Mouse (Mus musculus): Measurements from ENCODE around the gene Gm49339. TPM values are rescaled to one million over a fixed set of nuclear protein-coding genes. Genes with fewer than 3 reads are reported as not detected.

Gene Gm49339
- polyA plus RNA-seq, 1 experiment from 2014 or later = 0.41 TPM

Other genes with a start within 250 kb of the Gm49339 start
- gene Lilr4b, start within 50 bp of the Gm49339 start, polyA plus RNA-seq (2014; fragmentation: Nextera tagmentation; extraction: Ambion mirVana) = 0.23 and 0.38 TPM in 2 replicates
- 1.2 and 2.7 TPM in 2 replicates for gene Lilrb4a, start 10.3 kb downstream of the Gm49339 start, polyA plus RNA-seq (2014; fragmentation: Nextera tagmentation; extraction: Ambion mirVana)
- gene Fam162b, start 109.9 kb downstream of the Gm49339 start, polyA plus RNA-seq (2014; fragmentation: Nextera tagmentation; extraction: Ambion mirVana) = 4.6 and 5.6 TPM in 2 replicates
- not detected in 2 replicates for gene Gprc6a, start 150.8 kb downstream of the Gm49339 start, polyA plus RNA-seq (2014; fragmentation: Nextera tagmentation; extraction: Ambion mirVana)
- gene Rfx6, start 197.1 kb downstream of the Gm49339 start, polyA plus RNA-seq (2014; fragmentation: Nextera tagmentation; extraction: Ambion mirVana) = not detected in 2 replicates

All from kidney, embryonic 14.5 days (tissue).